Mouse (Mus musculus): ENCODE data around the gene Ankrd23.

- no peak for TF ChIP-seq CTCF (IDR thresholded peaks at IDR 0.05; ENCODE audit: low read depth, low read length)
- TF ChIP-seq POLR2A (IDR thresholded peaks at IDR 0.05; ENCODE audit: borderline replicate concordance, low read depth, low read length) = no peak
Measured at GRCm38 (mm10) chr1:36560903-36561302, 24.2 kb upstream of the Ankrd23 start.
